In genomic region chr1:88306543-88306942, GRCm38 (mm10) we compare ENCODE assay signal across 18 mouse cellular contexts. TPM values are rescaled to one million over a fixed set of nuclear protein-coding genes. Genes with fewer than 3 reads are reported as not detected.
A peak's percentile ranks its signal among the peaks of the same experiment; 100 is the strongest.
DNase-seq lines count a peak whose midpoint lies in the region; ATAC-seq and TF ChIP-seq lines count a peak whose summit lies in the region.
"Had no signal": no experiment of that assay in that cellular context is flagged by ENCODE, and none has a peak within 500 bp of the region (broad histone marks: within the 10 kb centered on the region; RNA-seq: fewer than 3 reads in every experiment).

No protein-coding gene starts in this region.

- no peaks in the 10 kb centered on the region for H3K27me3 ChIP-seq in forebrain, postnatal 0 days (ENCODE audit: insufficient read depth, low read length)
- H3K27me3 ChIP-seq: embryonic facial prominence, embryonic 13.5 days; limb, embryonic 15.5 days had no signal

- no peaks in the 10 kb centered on the region for H3K36me3 ChIP-seq in forebrain, postnatal 0 days (ENCODE audit: insufficient read depth)
- H3K36me3 ChIP-seq: embryonic facial prominence, embryonic 13.5 days; limb, embryonic 15.5 days had no signal

- DNase-seq in heart, adult 11 months: peak; percentile 91
- DNase-seq in heart, adult 18-20 months: no peak
- peak; percentile 6 for DNase-seq in retina, postnatal 1 day
- DNase-seq in retina, embryonic 14.5 days (ENCODE audit: low spot score): no peak
- DNase-seq in forebrain, postnatal 0 days: no peak
- DNase-seq in cerebellum, postnatal 25 days: no peak
- no peak for DNase-seq in thymus, adult 18-20 months
- DNase-seq in left cerebral cortex, adult 18-20 months (ENCODE audit: low spot score in 2 of 2): no peak
- DNase-seq: adrenal gland, postnatal 36 days; cerebellum, adult 11 months; heart, postnatal 4 days; kidney, postnatal 10 days had no signal

- H3K4me3 ChIP-seq in forebrain, postnatal 0 days (ENCODE audit: low read depth, low read length): no peak overlapping the region
- H3K4me3 ChIP-seq: embryonic facial prominence, embryonic 13.5 days; limb, embryonic 15.5 days had no signal

- peak; percentile 44; the same call in 1 of the 2 replicates for ATAC-seq in forebrain, postnatal 0 days

- no peak for TF ChIP-seq CTCF in forebrain, postnatal 0 days (IDR thresholded peaks at IDR 0.05; ENCODE audit: low read depth)

- H3K9me3 ChIP-seq in forebrain, postnatal 0 days (ENCODE audit: low read length): peaks cover 88% of the 10 kb centered on the region

- no peak overlapping the region for H3K9ac ChIP-seq in forebrain, postnatal 0 days
- H3K9ac ChIP-seq: embryonic facial prominence, embryonic 13.5 days; limb, embryonic 15.5 days had no signal

- no peaks in the 10 kb centered on the region for H3K4me1 ChIP-seq in forebrain, postnatal 0 days (ENCODE audit: insufficient read depth)
- H3K4me1 ChIP-seq: embryonic facial prominence, embryonic 13.5 days; limb, embryonic 15.5 days had no signal

- WGBS in forebrain, postnatal 0 days: 59% methylated on average over 1 of the region's 1 CpGs

- H3K4me2 ChIP-seq in forebrain, postnatal 0 days (ENCODE audit: low read depth): no peak overlapping the region
- H3K4me2 ChIP-seq: embryonic facial prominence, embryonic 13.5 days; limb, embryonic 15.5 days had no signal

- H3K27ac ChIP-seq in forebrain, postnatal 0 days (ENCODE audit: low read depth, low read length): no peak overlapping the region
- H3K27ac ChIP-seq: embryonic facial prominence, embryonic 13.5 days; limb, embryonic 15.5 days had no signal

RNA-seq across cellular contexts. Expression of gene Trpm8, which starts 29.1 kb away (rescaled TPM):
- not detected for total RNA-seq in heart, adult 18-20 months (2021)
- 0.38 TPM in 2 replicates for total RNA-seq in forebrain, postnatal 0 days (2014; rRNA removed)
- 0.19 and 0.36 TPM in 2 replicates for polyA plus RNA-seq in forebrain, postnatal 0 days (2015; fragmentation: Nextera tagmentation; extraction: Ambion mirVana)
- total RNA-seq in left cerebral cortex, adult 18-20 months (2021): under 1 TPM; 0.26 to 0.30 TPM
- total RNA-seq: adrenal gland, postnatal 36 days; heart, adult 8-10 months; heart, postnatal 4 days; monocyte, adult 5-6 weeks had no signal
- polyA plus RNA-seq: embryonic facial prominence, embryonic 13.5 days; limb, embryonic 15.5 days; spleen, adult 2 months; thymus, postnatal 0 days had no signal

RNA-seq across cellular contexts. Expression of gene Hjurp, which starts 29.1 kb away (rescaled TPM):
- 10 to 100 TPM; 10.6 to 11.0 TPM for total RNA-seq in heart, adult 18-20 months (2021)
- total RNA-seq in forebrain, postnatal 0 days (2014; rRNA removed): 77.6 and 88.0 TPM in 2 replicates
- 24.5 and 40.0 TPM in 2 replicates for polyA plus RNA-seq in forebrain, postnatal 0 days (2015; fragmentation: Nextera tagmentation; extraction: Ambion mirVana)
- total RNA-seq in left cerebral cortex, adult 18-20 months (2021): 10 to 100 TPM; 46.6 to 48.6 TPM

Comparison
In these comparisons a context has a peak if more than half of its experiments do, and no peak if none do; other contexts are left out.
1. DNase-seq: peak in heart, adult 11 months (single experiment) and retina, postnatal 1 day (single experiment); none in heart, adult 18-20 months (0 of 2), retina, embryonic 14.5 days (single experiment), forebrain, postnatal 0 days (single experiment), cerebellum, postnatal 25 days (0 of 2), thymus, adult 18-20 months (0 of 2) and left cerebral cortex, adult 18-20 months (0 of 2).